Mouse (Mus musculus) erythroblast, embryonic 14.5 days (primary cell): Measurements from ENCODE around the gene Afdn. TPM values are rescaled to one million over a fixed set of nuclear protein-coding genes. Genes with fewer than 3 reads are reported as not detected.
"Not testable (repeated sequence)": the region's sequence is repeated elsewhere in the genome, so short reads cannot be mapped to it uniquely, and the experiment has no call there.

ENCODE experiments used
- H3K27me3 ChIP-seq: 2 replicates; pipeline ENCODE4 v1.6.1; 2012; ENCODE audit warnings: inconsistent platforms; ENCODE audit not compliant: control insufficient read depth
- H3K36me3 ChIP-seq: 2 replicates; pipeline ENCODE4 v1.6.1; 2012; ENCODE audit warnings: mild to moderate bottlenecking, inconsistent platforms; ENCODE audit not compliant: control insufficient read depth
- H3K4me1 ChIP-seq: 2 replicates; pipeline ENCODE4 v1.6.1; 2012; ENCODE audit warnings: inconsistent platforms; ENCODE audit not compliant: control insufficient read depth
- H3K4me3 ChIP-seq: replicated peaks from 2 replicates; pipeline ENCODE3; 2012; ENCODE audit warnings: moderate library complexity, mild to moderate bottlenecking, inconsistent platforms
- H3K9me3 ChIP-seq: 2 replicates; pipeline ENCODE4 v1.6.1; 2012; ENCODE audit warnings: low read length, inconsistent platforms, mixed read lengths; ENCODE audit not compliant: control insufficient read depth
- GATA1 ChIP-seq: IDR thresholded peaks from 2 replicates; pipeline ENCODE4 v1.6.1; 2012; ENCODE audit warnings: low read length, inconsistent platforms, mixed read lengths
- TAL1 ChIP-seq: IDR thresholded peaks from 3 replicates; pipeline ENCODE4 v1.6.1; 2012; ENCODE audit warnings: low read length, inconsistent platforms, mixed read lengths
- polyA plus RNA-seq: library from polyadenylated mRNA; stranded (reverse); fragments of >175 nt; gene quantifications from 2 replicates; pipeline ENCODE4 v1.2.3, GENCODE M21; 2012

Afdn gene
- polyA plus RNA-seq, 1 experiment = not detected

GRCm38 (mm10) chr17:13760675-13761178 lies 388 bp downstream of the Afdn start:
- H3K4me3 ChIP-seq = peak overlapping the region; percentile 59
- H3K4me1 ChIP-seq = no peaks in the 10 kb centered on the region
- H3K9me3 ChIP-seq = no peaks in the 10 kb centered on the region
- peaks cover 56% of the 10 kb centered on the region for H3K27me3 ChIP-seq
- no peaks in the 10 kb centered on the region for H3K36me3 ChIP-seq
- TF ChIP-seq TAL1 (no peak), GATA1 (no peak)

GRCm38 (mm10) chr17:13761179-13761913 lies 1.0 kb downstream of the Afdn start, which contains the start of gene Tcte2:
Gene Tcte2, minus strand, starts transcription at chr17:13761825.
- TF ChIP-seq GATA1 = no peak
- TF ChIP-seq TAL1 = no peak
- H3K36me3 ChIP-seq = no peaks in the 10 kb centered on the region
- peaks cover 56% of the 10 kb centered on the region for H3K27me3 ChIP-seq
- H3K4me1 ChIP-seq = no peaks in the 10 kb centered on the region
- peak within 1 kb of the TSS; percentile 59 for H3K4me3 ChIP-seq
- H3K9me3 ChIP-seq = no peaks in the 10 kb centered on the region

DNA sequence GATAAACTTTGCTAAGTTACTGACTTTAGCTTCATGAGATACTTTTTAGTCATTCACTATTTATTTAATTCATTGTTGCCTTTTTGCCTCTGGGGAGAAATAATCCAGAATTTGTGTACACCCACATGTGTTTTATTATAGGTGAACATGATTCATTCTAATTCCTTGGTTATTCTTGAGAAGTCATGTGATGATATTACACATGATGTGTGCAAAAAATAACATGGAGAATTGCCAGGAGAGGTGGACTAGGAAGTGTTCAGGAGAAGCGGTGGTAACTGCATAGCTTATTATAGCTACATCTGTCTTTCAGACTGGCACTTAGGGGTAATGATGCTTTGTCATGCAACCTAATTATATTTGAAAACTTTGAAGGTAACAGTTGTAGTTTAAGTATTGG lies 3.5 kb downstream of the Afdn start:
- Histone ChIP-seq H3K9me3 (no peaks in the 10 kb centered on the region), H3K4me3 (no peak overlapping the region), H3K27me3 (peaks cover 49% of the 10 kb centered on the region), H3K4me1 (no peaks in the 10 kb centered on the region), H3K36me3 (no peaks in the 10 kb centered on the region)
- TF ChIP-seq GATA1 = no peak
- no peak for TF ChIP-seq TAL1

DNA sequence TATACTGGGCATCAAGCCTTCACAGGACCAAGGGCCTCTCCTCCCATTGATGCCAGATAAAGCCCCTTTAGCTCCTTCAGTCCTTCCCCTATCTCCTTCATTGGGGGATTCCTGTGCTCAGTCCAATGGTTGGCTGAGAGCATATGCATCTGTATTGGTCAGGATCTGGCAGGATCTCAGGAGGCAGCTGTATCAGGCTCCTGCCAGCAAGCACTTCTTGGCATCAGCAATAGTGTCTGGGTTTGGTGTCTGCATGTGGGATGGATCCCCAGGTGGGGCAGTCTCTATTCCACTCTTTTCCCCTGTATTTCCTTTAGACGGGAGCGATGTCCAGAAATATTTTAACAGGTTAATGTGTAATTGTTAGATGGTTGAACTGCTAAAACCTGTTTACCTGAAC lies 4.6 kb downstream of the Afdn start:
- not testable (repeated sequence) for H3K9me3 ChIP-seq, H3K4me3 ChIP-seq, H3K36me3 ChIP-seq, H3K4me1 ChIP-seq
- H3K27me3 ChIP-seq = peaks cover 38% of the 10 kb centered on the region

DNA sequence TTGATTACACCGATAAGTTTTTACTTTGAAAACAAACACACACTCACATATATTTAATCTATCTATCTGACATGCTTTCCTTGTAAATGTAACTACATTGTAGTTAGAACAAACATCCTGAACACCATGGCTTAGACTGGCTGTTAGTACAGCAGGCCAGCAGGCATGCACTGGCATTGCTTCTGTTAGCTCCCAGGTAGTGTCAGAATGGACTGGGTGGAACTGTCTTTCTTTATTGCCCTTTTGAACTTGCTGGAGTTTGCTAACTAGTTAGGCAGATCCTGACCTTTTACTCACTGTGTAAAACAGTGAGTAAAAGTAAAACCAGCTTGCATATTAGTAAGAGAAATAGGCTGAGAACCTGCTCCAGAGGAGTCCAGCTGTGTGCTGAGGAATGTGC lies 8.2 kb downstream of the Afdn start:
- Histone ChIP-seq H3K9me3 (no peaks in the 10 kb centered on the region), H3K4me3 (no peak overlapping the region), H3K36me3 (no peaks in the 10 kb centered on the region), H3K27me3 (peaks cover 6% of the 10 kb centered on the region; the same call in 1 of the 2 replicates), H3K4me1 (no peaks in the 10 kb centered on the region)
- no peak for TF ChIP-seq TAL1
- TF ChIP-seq GATA1 = no peak

DNA sequence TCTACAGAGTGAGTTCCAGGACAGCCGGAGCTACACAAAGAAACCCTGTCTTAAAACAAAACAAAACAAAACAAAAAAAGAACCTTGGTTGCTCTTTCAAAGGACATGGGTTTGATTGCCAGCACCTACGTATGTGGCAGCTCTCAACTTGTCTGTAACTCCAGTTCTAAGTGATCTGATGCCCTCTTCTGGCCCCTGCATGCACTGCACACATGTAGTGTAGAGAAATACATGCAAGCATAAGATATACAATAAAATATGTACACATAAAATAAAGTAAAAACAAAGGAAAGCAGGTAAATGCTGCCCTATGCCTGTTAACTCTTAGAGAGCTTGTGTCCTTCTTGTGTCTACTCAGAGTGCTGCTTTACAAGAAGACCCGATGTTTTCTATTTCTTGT lies 8.9 kb downstream of the Afdn start:
- peaks cover 6% of the 10 kb centered on the region; the same call in 1 of the 2 replicates for H3K27me3 ChIP-seq
- no peak overlapping the region for H3K4me3 ChIP-seq
- H3K4me1 ChIP-seq = no peaks in the 10 kb centered on the region
- H3K9me3 ChIP-seq = no peaks in the 10 kb centered on the region
- H3K36me3 ChIP-seq = no peaks in the 10 kb centered on the region
- TF ChIP-seq GATA1 (no peak), TAL1 (no peak)

DNA sequence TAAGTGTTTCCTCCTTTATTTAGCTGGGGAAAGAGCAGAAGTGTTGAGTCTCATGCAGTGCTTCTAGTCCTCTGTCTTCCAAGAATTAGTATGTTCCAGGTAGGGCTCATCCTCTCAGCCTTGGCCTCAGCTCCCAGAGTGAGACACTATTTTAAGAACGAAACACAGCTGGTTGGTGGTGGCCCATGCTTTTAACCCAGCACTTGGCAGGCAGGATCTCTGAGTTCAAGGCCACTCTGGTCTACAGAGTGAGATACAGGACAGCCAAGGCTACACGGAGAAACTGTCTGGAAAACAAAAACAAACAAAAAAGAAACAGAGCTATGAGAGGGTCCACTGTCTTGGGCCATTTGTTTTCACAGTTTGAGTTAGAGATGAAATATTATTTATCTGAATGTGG lies 17.3 kb downstream of the Afdn start:
- H3K4me1 ChIP-seq = no peaks in the 10 kb centered on the region
- no peaks in the 10 kb centered on the region for H3K27me3 ChIP-seq
- H3K9me3 ChIP-seq = no peaks in the 10 kb centered on the region
- no peak overlapping the region for H3K4me3 ChIP-seq
- H3K36me3 ChIP-seq = no peaks in the 10 kb centered on the region
- TF ChIP-seq TAL1 = no peak
- TF ChIP-seq GATA1 = no peak

GRCm38 (mm10) chr17:13778865-13779264 lies 18.5 kb downstream of the Afdn start:
- Histone ChIP-seq H3K9me3 (no peaks in the 10 kb centered on the region), H3K27me3 (no peaks in the 10 kb centered on the region), H3K36me3 (no peaks in the 10 kb centered on the region), H3K4me3 (no peak overlapping the region), H3K4me1 (no peaks in the 10 kb centered on the region)
- TF ChIP-seq TAL1 = no peak
- TF ChIP-seq GATA1 = no peak

GRCm38 (mm10) chr17:13781948-13782347 lies 21.6 kb downstream of the Afdn start:
- H3K36me3 ChIP-seq = no peaks in the 10 kb centered on the region
- no peaks in the 10 kb centered on the region for H3K4me1 ChIP-seq
- no peaks in the 10 kb centered on the region for H3K27me3 ChIP-seq
- no peak for TF ChIP-seq TAL1
- no peak for TF ChIP-seq GATA1
- no peaks in the 10 kb centered on the region for H3K9me3 ChIP-seq
- no peak overlapping the region for H3K4me3 ChIP-seq

DNA sequence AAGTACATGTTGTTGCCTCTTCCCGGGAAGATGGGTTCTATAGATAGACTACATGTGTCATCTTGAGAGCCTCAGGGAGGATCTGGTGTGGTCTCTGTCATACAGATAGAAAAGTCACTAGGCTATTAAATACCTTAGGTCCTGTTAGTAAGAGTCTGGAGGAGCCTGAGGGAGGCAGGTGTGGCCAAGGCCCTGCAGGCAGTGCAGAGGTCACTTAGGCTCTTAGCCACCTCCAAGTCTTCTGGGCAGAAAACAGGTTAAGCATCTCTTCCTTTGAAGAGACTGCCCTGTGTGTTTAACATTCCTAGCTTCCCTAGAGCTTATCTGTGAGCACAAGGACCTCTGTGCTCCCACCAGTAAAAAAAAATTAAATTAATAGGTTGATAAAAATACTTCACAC lies 23.1 kb downstream of the Afdn start:
- Histone ChIP-seq H3K4me3 (no peak overlapping the region), H3K36me3 (no peaks in the 10 kb centered on the region), H3K27me3 (no peaks in the 10 kb centered on the region), H3K4me1 (no peaks in the 10 kb centered on the region), H3K9me3 (no peaks in the 10 kb centered on the region)
- TF ChIP-seq TAL1 = no peak
- TF ChIP-seq GATA1 = no peak

DNA sequence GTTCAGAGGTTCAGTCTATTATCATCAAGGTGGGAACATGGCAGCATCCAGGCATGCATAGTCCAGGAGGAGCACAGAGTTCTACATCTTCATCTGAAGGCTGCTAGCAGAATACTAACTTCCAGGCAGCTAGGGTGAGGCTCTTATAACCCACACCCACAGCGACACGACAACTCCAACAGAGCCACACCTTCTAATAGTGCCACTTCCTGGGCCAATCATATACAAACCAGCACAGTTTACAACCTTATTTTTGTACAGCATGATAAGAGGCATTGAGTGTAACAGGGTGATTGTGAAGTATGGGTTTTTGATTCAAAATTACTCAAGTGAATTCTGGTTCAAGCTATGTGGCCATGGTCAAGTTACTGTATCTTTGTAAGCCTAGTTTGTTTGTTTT lies 29.7 kb downstream of the Afdn start:
- not testable (repeated sequence) for H3K4me1 ChIP-seq, H3K4me3 ChIP-seq, H3K36me3 ChIP-seq, H3K9me3 ChIP-seq, H3K27me3 ChIP-seq
